Mouse (Mus musculus) G1E (cell line): ENCODE measurements at regions not wholly inside any gene's neighbourhood (a gene's known extent, or its start where the extent isn't known, plus 50 kb on each side); places are given as distances from the start of the nearest gene placed in this dataset.

Experiments
- ATAC-seq: 2 replicates; pipeline ENCODE4 v1.8.0; 2016; ENCODE audit warnings: mild to moderate bottlenecking; ENCODE audit not compliant: insufficient number of reproducible peaks, poor library complexity, low FRiP score, severe bottlenecking; ENCODE audit errors: extremely low read depth
- DNase-seq: peaks from one replicate; pipeline ENCODE4 v3.0.0; 2012; ENCODE audit warnings: low spot score
- H3K27me3 ChIP-seq: 2 replicates; pipeline ENCODE4 v1.6.1; 2012; ENCODE audit warnings: mild to moderate bottlenecking, low read length, inconsistent platforms; ENCODE audit not compliant: insufficient read depth
- H3K36me3 ChIP-seq: replicated peaks from 2 replicates; pipeline ENCODE3; 2012; ENCODE audit warnings: mild to moderate bottlenecking, inconsistent platforms
- H3K4me1 ChIP-seq: 2 replicates; pipeline ENCODE4 v1.6.1; 2012; ENCODE audit warnings: low read depth, low read length, inconsistent platforms, mixed read lengths; ENCODE audit not compliant: insufficient read depth
- H3K4me3 ChIP-seq: 2 replicates; pipeline ENCODE4 v1.5.1; 2012; ENCODE audit warnings: low read depth, mild to moderate bottlenecking, inconsistent platforms, low read length, moderate library complexity, mixed read lengths
- H3K9me3 ChIP-seq: replicated peaks from 2 replicates; pipeline ENCODE4 v1.6.1; 2012; ENCODE audit warnings: inconsistent platforms
- CTCF ChIP-seq: IDR thresholded peaks from 2 replicates; pipeline ENCODE4 v1.5.1; 2012; ENCODE audit warnings: low read depth, low read length, inconsistent platforms, mixed read lengths
- GATA1 ChIP-seq: IDR thresholded peaks from 2 replicates; pipeline ENCODE4 v1.6.1; 2012; ENCODE audit warnings: borderline replicate concordance, low read length, inconsistent platforms, mixed read lengths
- GATA2 ChIP-seq: IDR thresholded peaks from 2 replicates; pipeline ENCODE4 v1.6.1; 2012; ENCODE audit warnings: low read depth, low read length, inconsistent platforms, borderline replicate concordance
- POLR2AphosphoS5 ChIP-seq: IDR thresholded peaks from 2 replicates; pipeline ENCODE4 v1.6.1; 2012; ENCODE audit warnings: low read depth, low read length, inconsistent platforms; ENCODE audit not compliant: insufficient replicate concordance
- TAL1 ChIP-seq: conservative IDR thresholded peaks from 2 replicates; pipeline ENCODE4 v1.6.1; 2012; ENCODE audit warnings: low read depth, low read length, inconsistent platforms, mixed read lengths

- H3K4me3 ChIP-seq: no peak overlapping the region
- no peak for TF ChIP-seq GATA2
- no peak for TF ChIP-seq CTCF
- TF ChIP-seq TAL1: no peak
- no peak for TF ChIP-seq POLR2AphosphoS5
- no peak for TF ChIP-seq GATA1
- H3K4me1 ChIP-seq: peaks cover 2% of the 10 kb centered on the region; the same call in 1 of the 2 replicates
- no peak for DNase-seq
- H3K27me3 ChIP-seq: no peaks in the 10 kb centered on the region
- ATAC-seq: no peak
- H3K36me3 ChIP-seq: no peaks in the 10 kb centered on the region
- H3K9me3 ChIP-seq: no peaks in the 10 kb centered on the region
Measured at GRCm38 (mm10) chr17:64229225-64229976, 102.3 kb downstream of the Pja2 start.

- TF ChIP-seq CTCF (no peak), GATA2 (no peak), GATA1 (no peak), TAL1 (no peak), POLR2AphosphoS5 (no peak)
- no peaks in the 10 kb centered on the region; the same call in 1 of the 2 replicates for H3K27me3 ChIP-seq
- no peak for DNase-seq
- H3K36me3 ChIP-seq: no peaks in the 10 kb centered on the region
- H3K9me3 ChIP-seq: no peaks in the 10 kb centered on the region
- ATAC-seq: no peak
- no peak overlapping the region for H3K4me3 ChIP-seq
- no peaks in the 10 kb centered on the region for H3K4me1 ChIP-seq
Measured at GRCm38 (mm10) chr17:64214599-64214998, 117.1 kb downstream of the Pja2 start.

- Histone ChIP-seq H3K27me3 (no peaks in the 10 kb centered on the region; the same call in 1 of the 2 replicates), H3K4me3 (no peak overlapping the region), H3K36me3 (no peaks in the 10 kb centered on the region), H3K4me1 (no peaks in the 10 kb centered on the region), H3K9me3 (no peaks in the 10 kb centered on the region)
- DNase-seq (no peak), ATAC-seq (no peak)
- TF ChIP-seq POLR2AphosphoS5: no peak
- no peak for TF ChIP-seq GATA2
- no peak for TF ChIP-seq TAL1
- no peak for TF ChIP-seq CTCF
- no peak for TF ChIP-seq GATA1
Measured at GRCm38 (mm10) chr17:64213251-64213650, 118.5 kb downstream of the Pja2 start.

- Histone ChIP-seq H3K4me1 (no peaks in the 10 kb centered on the region), H3K27me3 (no peaks in the 10 kb centered on the region; the same call in 1 of the 2 replicates), H3K36me3 (no peaks in the 10 kb centered on the region), H3K4me3 (no peak overlapping the region), H3K9me3 (no peaks in the 10 kb centered on the region)
- TF ChIP-seq GATA2 (no peak), GATA1 (no peak)
- ATAC-seq (no peak), DNase-seq (no peak)
Measured at GRCm38 (mm10) chr17:64211281-64211680, 120.4 kb downstream of the Pja2 start.

GRCm38 (mm10) chr17:64210366-64210765, 121.3 kb downstream of the Pja2 start:
- H3K4me1 ChIP-seq: no peaks in the 10 kb centered on the region
- no peak overlapping the region for H3K4me3 ChIP-seq
- ATAC-seq: no peak
- TF ChIP-seq CTCF: no peak
- TF ChIP-seq TAL1: no peak
- TF ChIP-seq POLR2AphosphoS5: no peak
- no peak for TF ChIP-seq GATA1
- no peak for TF ChIP-seq GATA2
- H3K9me3 ChIP-seq: no peaks in the 10 kb centered on the region
- no peaks in the 10 kb centered on the region for H3K36me3 ChIP-seq
- H3K27me3 ChIP-seq: peaks cover 2% of the 10 kb centered on the region; the same call in 1 of the 2 replicates
- DNase-seq: no peak

- TF ChIP-seq POLR2AphosphoS5 (no peak), TAL1 (no peak), CTCF (no peak)
- Histone ChIP-seq H3K36me3 (no peaks in the 10 kb centered on the region), H3K4me1 (no peaks in the 10 kb centered on the region), H3K9me3 (no peaks in the 10 kb centered on the region), H3K27me3 (peaks cover 2% of the 10 kb centered on the region), H3K4me3 (no peak overlapping the region)
- DNase-seq: no peak
- ATAC-seq: no peak
Measured at GRCm38 (mm10) chr17:64209640-64210039, 122.1 kb downstream of the Pja2 start.
